Mouse (Mus musculus) erythroblast, embryonic 14.5 days (primary cell): ENCODE measurements around the gene Lcat.

Experiments
- GATA1 ChIP-seq: IDR thresholded peaks from 2 replicates; pipeline ENCODE4 v1.6.1; 2012; ENCODE audit warnings: low read length, inconsistent platforms, mixed read lengths
- TAL1 ChIP-seq: IDR thresholded peaks from 3 replicates; pipeline ENCODE4 v1.6.1; 2012; ENCODE audit warnings: low read length, inconsistent platforms, mixed read lengths

DNA sequence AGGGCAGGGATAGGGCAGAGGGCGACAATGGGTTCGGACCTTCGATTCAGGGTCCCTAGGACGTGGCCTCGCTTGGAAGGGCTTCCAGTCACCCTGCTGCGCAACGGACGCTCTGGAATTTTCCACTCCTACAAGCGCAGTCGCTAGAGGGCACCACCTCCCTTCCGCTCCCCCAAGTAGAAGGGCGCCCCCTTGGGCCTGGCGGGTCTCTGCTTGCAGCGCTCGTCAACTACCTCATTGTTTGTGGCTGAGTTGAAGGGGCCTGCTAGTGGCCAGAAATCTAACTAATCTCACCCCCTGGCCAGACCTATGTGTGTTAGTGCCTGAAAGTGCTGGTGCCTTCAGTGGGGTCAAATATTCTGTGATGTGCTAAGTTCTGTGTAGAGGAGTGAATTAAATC lies 36.1 kb upstream of the Lcat start, which contains the start of gene Dpep3:
- no peak for TF ChIP-seq GATA1
- TF ChIP-seq TAL1, result no peak
